Mouse (Mus musculus) heart, embryonic 16.5 days (tissue): Measurements from ENCODE around the gene Bmp6. TPM values are rescaled to one million over a fixed set of nuclear protein-coding genes. Genes with fewer than 3 reads are reported as not detected.

Experiments used
- ATAC-seq: fragments of 200-750 bp; cut with Nextera tagmentation; replicated peaks from 2 replicates; pipeline ENCODE4 v1.8.0; 2017; ENCODE audit warnings: moderate number of reproducible peaks; ENCODE audit not compliant: insufficient read depth, low FRiP score; ENCODE audit errors: extremely low read depth
- H3K27ac ChIP-seq: fragments of 300-500 bp; sonication (generic); 2 replicates; pipeline ENCODE4 v1.5.1; 2014; ENCODE audit warnings: mild to moderate bottlenecking, low read length, control low read depth, moderate library complexity
- H3K27me3 ChIP-seq: fragments of 300-500 bp; sonication (generic); 2 replicates; pipeline ENCODE4 v1.6.1; 2014; ENCODE audit warnings: low read length, mixed read lengths; ENCODE audit not compliant: control insufficient read depth, insufficient read depth
- H3K36me3 ChIP-seq: fragments of 300-500 bp; sonication (generic); 2 replicates; pipeline ENCODE4 v1.6.1; 2014; ENCODE audit not compliant: control insufficient read depth, insufficient read depth
- H3K4me1 ChIP-seq: fragments of 300-500 bp; sonication (generic); 2 replicates; pipeline ENCODE4 v1.6.1; 2014; ENCODE audit warnings: low read length, mixed read lengths; ENCODE audit not compliant: control insufficient read depth, insufficient read depth
- H3K4me2 ChIP-seq: fragments of 300-500 bp; sonication (generic); 2 replicates; pipeline ENCODE4 v1.6.1; 2014; ENCODE audit warnings: low read depth, mild to moderate bottlenecking, control low read depth, low read length
- H3K4me3 ChIP-seq: fragments of 300-500 bp; sonication (generic); 2 replicates; pipeline ENCODE4 v1.5.1; 2014; ENCODE audit warnings: mild to moderate bottlenecking, control low read depth, low read length
- H3K9ac ChIP-seq: fragments of 300-500 bp; sonication (generic); 2 replicates; pipeline ENCODE4 v1.6.1; 2014; ENCODE audit warnings: low read length, control low read depth
- H3K9me3 ChIP-seq: fragments of 300-500 bp; sonication (generic); replicated peaks from 2 replicates; pipeline ENCODE4 v1.6.1; 2016; ENCODE audit warnings: low read length; ENCODE audit not compliant: control insufficient read depth
- WGBS: fragments of 180-500 bp; shearing (Covaris S2); extraction: QIAGEN DNeasy Blood & Tissue Kit; methylation state at CpG from one replicate; pipeline ENCODE4 v1.1.7; 2014; 5-methylcytosine and 5-hydroxymethylcytosine counted together
- polyA plus RNA-seq: library from polyadenylated mRNA; unstranded; fragments of >200 nt; fragmentation: Nextera tagmentation; extraction: Ambion mirVana; gene quantifications from 2 replicates; pipeline ENCODE4 v1.2.1, GENCODE M21; 2015

Bmp6 gene
- polyA plus RNA-seq, 1 experiment from 2014 or later: 2.5 TPM

DNA sequence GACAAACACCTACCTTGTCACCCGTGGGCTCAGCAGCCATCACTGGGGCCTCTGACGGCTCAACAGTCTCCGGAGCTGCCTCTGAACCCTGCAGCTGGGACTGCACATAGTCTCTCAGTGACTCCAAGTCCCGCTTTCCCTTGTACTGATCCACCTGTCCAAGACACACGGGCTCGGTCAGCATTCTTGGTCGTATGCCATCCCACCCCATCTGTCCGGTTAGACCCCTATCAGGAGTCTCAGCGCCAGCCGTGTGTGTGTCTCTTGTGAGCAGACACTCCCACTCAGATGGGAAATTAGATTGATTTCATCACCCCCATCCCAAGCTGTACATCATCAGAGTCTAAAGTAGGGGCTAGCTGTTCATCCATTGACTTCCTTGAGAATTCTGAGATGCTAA is 162.0 kb downstream of the Bmp6 start:
- H3K4me1 ChIP-seq: peaks cover 2% of the 10 kb centered on the region; the same call in 1 of the 2 replicates
- peaks cover 59% of the 10 kb centered on the region for H3K36me3 ChIP-seq
- no peak overlapping the region for H3K9ac ChIP-seq
- no peak for ATAC-seq
- no peak overlapping the region for H3K4me3 ChIP-seq
- no peaks in the 10 kb centered on the region for H3K27me3 ChIP-seq
- 89% methylated on average over 10 of the region's 10 CpGs for WGBS
- H3K4me2 ChIP-seq: no peak overlapping the region
- H3K27ac ChIP-seq: no peak overlapping the region
- H3K9me3 ChIP-seq: no peaks in the 10 kb centered on the region

DNA sequence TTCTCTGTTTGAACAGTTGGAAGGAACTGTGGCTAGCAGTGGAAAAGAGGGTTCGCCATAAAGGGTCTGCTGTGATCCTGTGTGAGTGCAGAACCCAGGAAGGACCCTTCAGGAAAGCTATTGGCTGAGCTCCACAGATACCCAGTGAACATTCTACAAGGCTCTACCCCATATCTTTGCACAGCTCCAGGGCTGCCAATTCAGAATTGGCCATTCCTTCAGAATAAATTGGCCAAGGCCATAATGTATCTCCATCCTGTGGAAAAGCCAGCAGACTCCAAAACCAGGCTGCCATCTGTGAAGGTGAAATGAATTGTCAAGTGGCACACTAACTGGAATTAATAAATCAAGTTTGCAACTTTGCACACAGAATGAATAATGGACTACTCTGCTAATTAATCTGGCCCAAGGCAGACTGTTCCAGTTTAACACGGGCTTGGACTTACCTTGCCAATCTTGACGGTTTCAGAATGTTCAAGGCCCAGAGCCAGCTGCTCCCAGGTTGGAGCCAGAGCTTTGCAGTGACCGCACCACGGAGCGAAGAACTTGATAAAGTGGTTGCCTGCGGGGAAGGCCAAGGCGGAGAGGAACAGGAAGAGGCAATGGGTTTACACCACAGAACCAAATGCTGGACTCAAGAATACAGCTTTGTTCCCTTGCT is 164.9 kb downstream of the Bmp6 start:
- Histone ChIP-seq H3K9me3 (no peaks in the 10 kb centered on the region), H3K27me3 (no peaks in the 10 kb centered on the region), H3K36me3 (peaks cover 60% of the 10 kb centered on the region), H3K4me1 (peaks cover 2% of the 10 kb centered on the region; the same call in 1 of the 2 replicates), H3K27ac (no peak overlapping the region), H3K4me3 (no peak overlapping the region), H3K4me2 (no peak overlapping the region), H3K9ac (no peak overlapping the region)
- WGBS: 81% methylated on average over 8 of the region's 8 CpGs
- ATAC-seq: no peak

DNA sequence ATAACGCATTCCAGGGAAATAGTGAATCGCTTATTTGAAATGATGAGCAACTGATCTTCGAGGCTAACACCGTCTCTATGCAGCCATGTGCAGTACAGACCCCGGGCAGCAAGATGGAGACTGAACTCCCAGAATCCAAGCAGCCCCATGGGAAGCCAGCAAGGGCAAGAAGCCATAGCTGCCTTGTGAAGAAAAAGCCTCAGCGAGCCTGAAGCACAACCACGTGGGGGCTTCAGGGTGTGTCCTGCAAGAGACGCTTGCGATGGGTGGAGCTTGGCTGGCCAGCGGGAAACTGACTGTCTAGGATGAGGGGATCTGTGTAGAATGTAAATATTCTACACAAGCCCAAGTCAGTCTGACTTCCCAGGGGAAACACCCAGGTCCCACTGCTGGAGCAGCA is 167.1 kb downstream of the Bmp6 start:
- Histone ChIP-seq H3K9ac (no peak overlapping the region), H3K4me3 (no peak overlapping the region), H3K27ac (no peak overlapping the region), H3K9me3 (no peaks in the 10 kb centered on the region), H3K4me2 (no peak overlapping the region), H3K4me1 (no peaks in the 10 kb centered on the region), H3K27me3 (no peaks in the 10 kb centered on the region), H3K36me3 (peaks cover 55% of the 10 kb centered on the region)
- no peak for ATAC-seq
- 73% methylated on average over 10 of the region's 10 CpGs for WGBS

DNA sequence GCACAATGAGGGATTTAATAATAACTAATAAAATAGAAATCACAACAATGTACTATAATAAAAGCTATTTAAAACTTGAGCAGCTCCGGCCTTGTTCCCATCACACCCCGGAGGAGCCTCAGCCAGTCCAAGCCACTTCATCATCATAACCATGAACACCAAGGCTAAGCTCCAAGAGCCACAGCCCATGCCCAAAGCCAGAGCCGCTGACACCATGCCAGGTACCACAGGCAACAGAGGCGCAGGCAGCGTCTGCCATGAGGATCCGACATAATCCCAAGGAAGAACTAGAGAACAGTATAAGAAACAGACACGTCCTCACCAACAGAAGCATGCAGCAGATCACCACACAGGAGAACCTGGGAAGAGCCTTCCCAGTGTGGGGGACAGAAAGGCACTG is 169.0 kb downstream of the Bmp6 start:
- Histone ChIP-seq H3K4me2 (no peak overlapping the region), H3K27me3 (no peaks in the 10 kb centered on the region), H3K27ac (no peak overlapping the region), H3K9me3 (no peaks in the 10 kb centered on the region), H3K4me3 (no peak overlapping the region), H3K4me1 (no peaks in the 10 kb centered on the region), H3K36me3 (peaks cover 59% of the 10 kb centered on the region), H3K9ac (no peak overlapping the region)
- no peak for ATAC-seq
- 88% methylated on average over 7 of the region's 7 CpGs for WGBS

DNA sequence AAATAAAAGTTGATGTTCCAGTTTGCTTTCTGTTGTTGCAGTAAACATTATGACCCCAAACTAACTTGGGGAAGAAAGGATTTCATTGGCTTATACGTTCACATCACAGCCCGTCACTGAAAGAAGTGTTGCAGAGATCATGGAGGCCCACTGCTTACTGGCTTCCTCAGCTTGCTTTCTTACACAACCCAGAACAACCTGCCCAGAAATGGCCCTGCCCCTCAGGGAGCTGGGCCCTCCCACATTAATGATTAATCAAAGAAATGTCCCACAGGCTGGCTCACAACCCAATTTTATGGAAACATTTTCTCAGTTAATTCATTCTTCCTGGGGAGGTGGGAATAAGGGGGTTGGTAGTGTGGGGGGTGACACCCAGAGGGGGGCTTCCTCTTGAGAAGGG is 170.5 kb downstream of the Bmp6 start:
- Histone ChIP-seq H3K36me3 (peaks cover 47% of the 10 kb centered on the region), H3K27me3 (no peaks in the 10 kb centered on the region), H3K27ac (no peak overlapping the region), H3K4me3 (no peak overlapping the region), H3K4me1 (no peaks in the 10 kb centered on the region), H3K9ac (no peak overlapping the region), H3K9me3 (no peaks in the 10 kb centered on the region), H3K4me2 (no peak overlapping the region)
- WGBS: 82% methylated on average over 2 of the region's 2 CpGs
- ATAC-seq: no peak

DNA sequence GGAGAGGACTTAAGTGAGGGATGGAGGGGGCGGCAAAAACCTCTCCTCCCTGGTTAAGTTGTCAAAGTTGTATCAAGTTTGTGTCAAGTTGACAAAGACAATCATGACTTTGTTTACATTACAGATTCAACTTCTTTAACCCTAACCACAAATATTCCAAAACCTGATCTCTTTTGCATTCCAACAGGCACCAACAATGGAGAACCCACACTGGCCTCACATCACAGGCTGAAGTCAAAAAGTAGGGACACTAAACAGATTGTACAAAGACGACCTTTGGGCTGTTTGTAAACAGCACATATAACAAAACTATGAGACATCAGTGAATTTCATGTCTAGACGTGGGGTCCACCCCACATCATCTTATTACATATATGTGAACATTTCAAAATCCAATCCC is 170.9 kb downstream of the Bmp6 start:
- 71% methylated on average over 3 of the region's 3 CpGs for WGBS
- peaks cover 50% of the 10 kb centered on the region for H3K36me3 ChIP-seq
- ATAC-seq: no peak

DNA sequence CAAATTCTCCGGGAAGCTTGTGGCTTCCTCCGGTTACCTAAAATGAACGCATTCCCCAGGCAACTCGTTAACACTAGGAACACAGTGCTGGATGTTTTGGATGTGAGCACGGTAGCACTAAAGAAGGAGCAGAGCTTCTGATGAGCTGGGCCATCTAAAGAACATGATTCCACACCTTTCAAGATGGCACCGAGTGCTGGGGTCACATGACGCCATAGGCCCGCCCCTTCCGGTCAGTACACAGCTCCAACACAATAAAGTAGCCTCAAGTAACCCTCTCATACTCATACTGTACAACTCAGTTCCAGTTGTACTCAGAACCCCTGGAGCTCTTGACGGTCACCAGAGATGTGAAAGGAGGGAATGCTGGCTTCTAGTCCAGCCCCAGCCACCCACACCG is 171.7 kb downstream of the Bmp6 start:
- Histone ChIP-seq H3K27ac (no peak overlapping the region), H3K9me3 (no peaks in the 10 kb centered on the region), H3K4me2 (no peak overlapping the region), H3K27me3 (no peaks in the 10 kb centered on the region), H3K4me1 (no peaks in the 10 kb centered on the region), H3K9ac (no peak overlapping the region), H3K36me3 (peaks cover 53% of the 10 kb centered on the region), H3K4me3 (no peak overlapping the region)
- 79% methylated on average over 11 of the region's 11 CpGs for WGBS
- ATAC-seq: no peak

More for the DNA sequence above, 170.9 kb downstream of the Bmp6 start:
- no peaks in the 10 kb centered on the region for H3K9me3 ChIP-seq
- H3K9ac ChIP-seq: no peak overlapping the region
- H3K27me3 ChIP-seq: no peaks in the 10 kb centered on the region
- H3K4me3 ChIP-seq: no peak overlapping the region
- no peak overlapping the region for H3K27ac ChIP-seq
- no peaks in the 10 kb centered on the region for H3K4me1 ChIP-seq
- H3K4me2 ChIP-seq: no peak overlapping the region

DNA sequence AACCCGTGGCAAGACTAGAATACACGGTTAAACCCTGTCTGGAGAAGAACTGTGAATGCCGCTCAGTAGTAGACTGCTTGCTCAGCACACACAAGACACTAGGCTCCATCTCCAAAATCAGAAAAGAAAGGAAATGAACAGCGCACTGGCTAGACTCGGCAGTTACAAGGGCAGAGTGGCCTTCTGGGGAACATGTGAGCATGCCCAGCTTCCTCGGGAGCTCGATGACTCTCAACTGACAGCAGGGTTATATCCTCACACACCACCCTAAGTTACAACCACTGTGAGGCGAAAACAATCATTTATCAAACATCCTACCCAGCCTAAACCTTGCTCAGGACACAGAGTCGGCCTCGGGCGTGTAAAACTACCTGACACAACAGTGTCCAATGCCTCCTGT is 175.4 kb downstream of the Bmp6 start:
- Histone ChIP-seq H3K27ac (no peak overlapping the region), H3K36me3 (peaks cover 40% of the 10 kb centered on the region), H3K27me3 (no peaks in the 10 kb centered on the region), H3K9ac (no peak overlapping the region), H3K4me1 (peaks cover 7% of the 10 kb centered on the region), H3K4me3 (no peak overlapping the region), H3K4me2 (no peak overlapping the region), H3K9me3 (no peaks in the 10 kb centered on the region)
- 90% methylated on average over 11 of the region's 11 CpGs for WGBS
- ATAC-seq: no peak

DNA sequence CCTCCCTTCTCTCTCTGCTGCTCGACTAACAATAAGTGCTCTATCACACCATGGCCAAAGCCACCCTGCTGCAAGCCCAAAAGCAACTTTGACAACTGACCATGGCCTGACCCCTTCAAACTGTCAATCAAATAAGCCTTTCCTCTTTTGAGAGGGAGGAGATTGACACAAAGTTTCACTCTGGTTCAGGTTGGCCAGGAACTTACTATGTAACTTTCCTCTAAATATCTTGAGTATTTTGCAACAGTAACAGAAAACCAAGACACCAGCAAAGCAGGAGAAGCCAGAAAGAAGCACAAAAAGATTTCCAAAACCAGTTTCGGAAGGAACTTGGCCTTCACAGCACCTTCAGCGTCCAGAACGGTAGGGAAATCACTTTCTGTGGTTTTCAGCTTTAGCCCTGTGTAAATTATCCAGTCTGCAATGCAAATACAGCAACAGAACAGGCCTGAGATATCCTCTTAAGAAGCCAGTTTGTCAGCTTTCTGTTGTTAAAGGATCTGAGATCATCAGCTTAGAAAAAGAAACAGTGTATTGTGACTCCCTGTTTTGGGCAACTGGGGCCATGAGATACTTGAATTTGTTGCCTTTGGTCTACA is 177.2 kb downstream of the Bmp6 start:
- H3K27me3 ChIP-seq: no peaks in the 10 kb centered on the region
- H3K4me2 ChIP-seq: no peak overlapping the region
- peaks cover 28% of the 10 kb centered on the region for H3K36me3 ChIP-seq
- H3K4me3 ChIP-seq: no peak overlapping the region
- no peak overlapping the region for H3K9ac ChIP-seq
- no peak overlapping the region for H3K27ac ChIP-seq
- peaks cover 23% of the 10 kb centered on the region for H3K4me1 ChIP-seq
- 68% methylated on average over 4 of the region's 4 CpGs for WGBS
- no peaks in the 10 kb centered on the region for H3K9me3 ChIP-seq
- no peak for ATAC-seq
